Mouse (Mus musculus): ENCODE data around the gene Tbxas1. TPM values are rescaled to one million over a fixed set of nuclear protein-coding genes. Genes with fewer than 3 reads are reported as not detected.
A peak's percentile ranks its signal among the peaks of the same experiment; 100 is the strongest.

Tbxas1 gene
- polyA plus RNA-seq, 1 experiment from 2014 or later = 0.37 TPM

DNA sequence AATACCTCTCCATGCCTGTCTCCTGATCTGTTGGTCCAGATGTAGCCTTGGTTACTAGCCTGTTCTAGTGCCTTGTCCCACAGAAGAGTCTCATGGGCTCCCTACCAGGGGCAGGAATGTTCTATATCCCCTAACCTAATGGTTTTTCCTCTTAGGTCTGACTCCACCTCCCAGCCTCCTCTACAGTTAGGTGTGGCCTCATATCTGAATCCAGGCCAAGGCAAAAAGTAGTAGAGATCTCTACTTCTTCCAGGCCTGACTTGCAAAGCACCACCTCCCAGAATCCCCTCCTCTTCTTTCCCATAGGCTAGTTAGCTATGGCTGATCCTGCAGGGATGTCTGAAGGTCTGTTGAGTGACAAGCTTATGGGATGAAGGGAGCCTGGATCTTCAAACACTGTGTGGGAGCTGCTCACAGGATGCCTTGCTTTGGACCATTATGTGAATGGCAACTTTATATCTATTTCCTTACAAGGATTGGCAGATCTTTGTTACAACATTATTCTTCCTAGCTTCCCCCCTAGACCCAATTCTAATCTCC, 37.0 kb downstream of the Tbxas1 start:
- TF ChIP-seq CTCF (IDR thresholded peaks at IDR 0.05) = no peak
- no peak for ATAC-seq
- no peak for DNase-seq (ENCODE audit: low read depth, low spot score)
- H3K27me3 ChIP-seq = no peaks in the 10 kb centered on the region
- ChIA-PET CTCF (interaction anchor here (0.7 to 5.1 kb wide), 6 partner anchors 34 to 262 kb away, joined by 3 to 20 read pairs (median 5); no protein-coding TSS in a partner anchor), POLR2A (interaction anchor here (0.7 to 1.0 kb wide), 2 partner anchors 20 to 103 kb away, joined by 3 to 4 read pairs; no protein-coding TSS in a partner anchor)
- in situ Hi-C loops (cut with MboI; ENCODE audit: low pct_unique_long_range_greater_than_20kb) = no loop called here

GRCm38 (mm10) chr6:38912845-38913244, 37.6 kb downstream of the Tbxas1 start:
- no peaks in the 10 kb centered on the region for H3K27me3 ChIP-seq
- POLR2A ChIA-PET = no interaction called here
- no peak for TF ChIP-seq CTCF (IDR thresholded peaks at IDR 0.05)
- in situ Hi-C loops (cut with MboI; ENCODE audit: low pct_unique_long_range_greater_than_20kb) = no loop called here
- ATAC-seq (no peak), DNase-seq (ENCODE audit: low read depth, low spot score) (no peak)
- CTCF ChIA-PET = interaction anchor here (1.3 to 5.1 kb wide), 3 partner anchors 49 to 217 kb away, joined by 3 to 20 read pairs (median 8); no protein-coding TSS in a partner anchor

GRCm38 (mm10) chr6:38913386-38914042, 38.3 kb downstream of the Tbxas1 start:
- in situ Hi-C loops (cut with MboI; ENCODE audit: low pct_unique_long_range_greater_than_20kb) = no loop called here
- ATAC-seq = no peak
- no peak for DNase-seq (ENCODE audit: low read depth, low spot score)
- ChIA-PET CTCF (interaction anchor here (3.0 kb wide), 1 partner anchor 217 kb away, joined by 8 read pairs; no protein-coding TSS in a partner anchor), POLR2A (no interaction called here)
- H3K27me3 ChIP-seq = no peaks in the 10 kb centered on the region
- TF ChIP-seq CTCF (IDR thresholded peaks at IDR 0.05) = no peak

DNA sequence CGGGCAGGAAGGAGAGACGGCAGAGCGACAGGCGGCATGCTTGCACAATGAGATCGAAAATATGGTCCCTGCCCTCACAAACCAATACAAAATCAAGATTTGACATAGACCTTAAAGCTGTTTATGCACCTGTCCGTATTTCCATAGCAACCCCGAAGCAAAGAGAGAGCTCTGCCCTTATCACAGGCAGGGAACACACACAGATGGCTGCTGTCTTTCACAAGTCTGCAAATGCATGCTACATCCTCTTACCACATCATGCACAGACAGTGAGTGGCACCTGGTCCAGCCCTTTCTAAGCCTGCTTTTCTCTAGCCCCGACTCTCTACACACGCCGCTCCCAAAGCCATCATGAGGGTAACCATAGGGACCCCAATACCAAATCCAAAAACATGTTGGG, 39.0 kb downstream of the Tbxas1 start:
- in situ Hi-C loops (cut with MboI; ENCODE audit: low pct_unique_long_range_greater_than_20kb) = no loop called here
- ChIA-PET POLR2A (no interaction called here), CTCF (no interaction called here)
- ATAC-seq = no peak
- H3K27me3 ChIP-seq = no peaks in the 10 kb centered on the region
- no peak for TF ChIP-seq CTCF (IDR thresholded peaks at IDR 0.05)
- no peak for DNase-seq (ENCODE audit: low read depth, low spot score)

DNA sequence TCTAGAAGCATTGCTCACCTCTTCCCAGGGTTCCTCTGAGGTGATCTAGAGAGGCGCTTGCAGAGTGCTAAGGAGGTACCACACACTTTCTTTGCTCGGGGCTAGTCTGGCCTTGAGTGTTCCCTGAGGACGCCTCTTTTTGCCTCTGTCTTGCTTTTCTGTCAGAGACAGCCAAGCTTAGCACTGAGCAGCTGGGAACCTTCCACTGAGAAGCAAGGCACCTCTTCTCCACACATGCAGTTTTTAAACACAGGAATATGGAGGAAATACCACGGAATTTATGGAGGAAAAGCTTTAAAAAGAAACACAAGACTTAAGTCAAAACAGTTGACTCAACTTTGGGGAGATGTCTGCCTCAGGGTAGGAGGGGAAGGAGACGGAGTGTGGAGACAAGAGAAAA, 40.6 kb downstream of the Tbxas1 start:
- ATAC-seq (no peak), DNase-seq (ENCODE audit: low read depth, low spot score) (no peak)
- CTCF ChIA-PET = interaction anchor here (1.8 to 1.9 kb wide), 2 partner anchors 42 to 179 kb away, joined by 5 to 6 read pairs; no protein-coding TSS in a partner anchor
- POLR2A ChIA-PET = no interaction called here
- TF ChIP-seq CTCF (IDR thresholded peaks at IDR 0.05) = no peak
- no peaks in the 10 kb centered on the region for H3K27me3 ChIP-seq
- in situ Hi-C loops (cut with MboI; ENCODE audit: low pct_unique_long_range_greater_than_20kb) = loop anchor here (5.0 kb wide), 2 partner anchors 92 to 152 kb away; no protein-coding TSS in a partner anchor

- ChIA-PET POLR2A (interaction anchor here (0.6 kb wide), 1 partner anchor 615 kb away, joined by 3 read pairs; no protein-coding TSS in a partner anchor), CTCF (interaction anchor here (1.8 to 1.9 kb wide), 2 partner anchors 43 to 180 kb away, joined by 5 to 6 read pairs; no protein-coding TSS in a partner anchor)
- no peak for DNase-seq (ENCODE audit: low read depth, low spot score)
- H3K27me3 ChIP-seq = no peaks in the 10 kb centered on the region
- ATAC-seq = no peak
- in situ Hi-C loops (cut with MboI; ENCODE audit: low pct_unique_long_range_greater_than_20kb) = loop anchor here (5.0 kb wide), 2 partner anchors 91 to 151 kb away; no protein-coding TSS in a partner anchor
- TF ChIP-seq CTCF (IDR thresholded peaks at IDR 0.05) = no peak
These were observed 41.4 kb downstream of the Tbxas1 start for GRCm38 (mm10) chr6:38916571-38916970.

DNA sequence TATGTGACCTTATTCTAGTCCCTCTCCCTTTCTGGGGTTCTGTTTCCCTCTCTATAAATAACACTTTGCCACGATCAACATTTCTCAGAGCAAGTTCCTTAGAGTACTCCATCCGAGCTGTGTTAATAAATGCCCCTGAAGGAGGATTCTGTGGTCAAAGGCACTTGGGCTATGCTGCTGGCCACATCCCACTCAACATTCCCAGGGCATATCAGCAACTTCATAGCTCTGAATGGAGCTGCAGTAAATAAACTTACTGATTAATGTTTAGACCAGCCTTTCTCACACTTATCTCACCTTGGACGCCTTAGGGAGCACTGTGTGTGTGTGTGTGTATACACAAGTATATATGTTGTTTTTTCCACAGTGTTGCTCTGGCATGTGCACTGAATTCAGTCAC, 42.2 kb downstream of the Tbxas1 start:
- in situ Hi-C loops (cut with MboI; ENCODE audit: low pct_unique_long_range_greater_than_20kb) = loop anchor here (5.0 kb wide), 2 partner anchors 90 to 150 kb away; no protein-coding TSS in a partner anchor
- POLR2A ChIA-PET = interaction anchor here (0.6 kb wide), 2 partner anchors 226 to 442 kb away, joined by 3 to 6 read pairs; no protein-coding TSS in a partner anchor
- TF ChIP-seq CTCF (IDR thresholded peaks at IDR 0.05) = no peak
- H3K27me3 ChIP-seq = no peaks in the 10 kb centered on the region
- ATAC-seq = peak; percentile 63
- CTCF ChIA-PET = interaction anchor here (1.0 to 1.8 kb wide), 4 partner anchors 9 to 185 kb away, joined by 3 to 5 read pairs (median 4); no protein-coding TSS in a partner anchor
- no peak for DNase-seq (ENCODE audit: low read depth, low spot score)

DNA sequence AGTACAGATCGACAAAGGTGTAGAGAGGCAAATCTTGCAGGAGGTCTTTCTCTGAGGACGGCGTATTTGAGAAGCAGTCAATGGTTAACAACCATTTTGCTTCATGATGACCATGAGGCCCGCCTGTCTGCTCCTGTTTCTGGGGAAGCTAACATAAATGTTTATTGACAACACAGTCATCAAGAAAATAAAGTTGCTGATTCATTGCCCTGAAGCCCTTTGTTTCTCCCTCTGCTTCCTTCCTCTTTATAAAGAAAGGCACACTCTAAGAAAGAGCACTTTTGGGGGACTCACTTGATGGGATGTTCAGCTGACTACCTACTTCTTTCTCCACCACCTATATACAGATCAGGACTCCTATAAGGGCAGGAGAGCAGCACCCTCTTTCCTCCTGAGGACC, 43.5 kb downstream of the Tbxas1 start:
- ATAC-seq (no peak), DNase-seq (ENCODE audit: low read depth, low spot score) (no peak)
- TF ChIP-seq CTCF (IDR thresholded peaks at IDR 0.05) = no peak
- no peaks in the 10 kb centered on the region for H3K27me3 ChIP-seq
- CTCF ChIA-PET = interaction anchor here (0.8 to 1.7 kb wide), 2 partner anchors 8 to 182 kb away, joined by 4 read pairs; no protein-coding TSS in a partner anchor
- POLR2A ChIA-PET = no interaction called here
- in situ Hi-C loops (cut with MboI; ENCODE audit: low pct_unique_long_range_greater_than_20kb) = loop anchor here (5.0 kb wide), 2 partner anchors 89 to 149 kb away; no protein-coding TSS in a partner anchor

DNA sequence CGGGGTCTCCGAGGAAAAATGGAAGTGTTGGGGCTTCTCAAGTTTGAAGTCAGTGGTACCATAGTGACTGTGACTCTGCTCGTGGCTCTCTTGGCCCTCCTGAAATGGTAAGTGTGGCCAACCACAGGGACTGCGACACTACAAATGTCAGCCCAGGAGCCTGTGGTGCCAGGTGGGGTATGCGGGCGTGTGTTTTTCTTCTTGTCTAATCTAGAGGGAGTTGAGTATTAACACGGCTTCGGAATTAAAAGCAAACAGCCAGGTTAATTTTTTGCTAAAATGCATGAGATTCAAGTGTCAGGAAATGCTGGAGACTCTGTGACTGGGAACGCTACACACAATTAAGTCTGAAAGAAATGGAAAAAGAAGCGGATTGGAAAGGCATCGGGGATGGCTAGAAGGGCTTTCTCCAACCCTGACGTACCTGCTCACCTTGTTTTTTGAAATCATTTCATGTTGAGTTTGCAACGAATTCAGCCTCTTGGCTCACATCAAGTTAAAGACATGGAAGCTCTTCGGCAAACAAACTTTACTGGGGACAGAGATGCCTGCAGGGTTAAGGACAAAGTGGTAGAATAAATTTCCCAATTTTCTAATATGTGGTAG, 44.0 kb downstream of the Tbxas1 start:
- no peaks in the 10 kb centered on the region for H3K27me3 ChIP-seq
- CTCF ChIA-PET = interaction anchor here (2.0 kb wide), 1 partner anchor 21 kb away, joined by 6 read pairs; no protein-coding TSS in a partner anchor
- POLR2A ChIA-PET = no interaction called here
- TF ChIP-seq CTCF (IDR thresholded peaks at IDR 0.05) = no peak
- ATAC-seq (peak; percentile 38), DNase-seq (ENCODE audit: low read depth, low spot score) (no peak)
- in situ Hi-C loops (cut with MboI; ENCODE audit: low pct_unique_long_range_greater_than_20kb) = loop anchor here (5.0 kb wide), 2 partner anchors 88 to 148 kb away; no protein-coding TSS in a partner anchor

DNA sequence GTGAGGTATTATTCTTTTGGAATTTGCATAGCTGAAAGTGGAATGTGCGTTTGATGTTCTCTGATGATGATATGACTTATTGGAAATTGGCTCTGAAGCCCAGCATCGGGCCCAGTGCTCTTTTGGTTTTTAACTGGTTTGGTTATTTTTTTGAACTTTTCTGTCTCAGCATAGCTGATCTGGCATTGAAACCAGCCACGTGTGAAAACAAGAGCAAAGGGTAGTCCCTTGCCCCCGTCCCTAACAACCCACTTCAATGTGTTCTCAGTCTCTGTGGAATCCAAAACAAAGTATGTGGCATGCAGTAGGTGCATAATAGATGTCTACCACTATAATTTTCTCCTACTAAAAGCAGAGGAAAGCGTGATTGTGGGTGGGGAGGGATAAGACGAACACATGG, 44.9 kb downstream of the Tbxas1 start:
- in situ Hi-C loops (cut with MboI; ENCODE audit: low pct_unique_long_range_greater_than_20kb) = no loop called here
- DNase-seq (ENCODE audit: low read depth, low spot score) (no peak), ATAC-seq (no peak)
- no peaks in the 10 kb centered on the region for H3K27me3 ChIP-seq
- ChIA-PET POLR2A (interaction anchor here (0.6 kb wide), 1 partner anchor 24 kb away, joined by 3 read pairs; no protein-coding TSS in a partner anchor), CTCF (interaction anchor here (2.0 kb wide), 1 partner anchor 20 kb away, joined by 6 read pairs; no protein-coding TSS in a partner anchor)
- no peak for TF ChIP-seq CTCF (IDR thresholded peaks at IDR 0.05)

All from Patski (cell line).